8 mouse cellular contexts compared by ENCODE assay signal in genomic region chr7:109781470-109782203, GRCm38 (mm10). TPM values are rescaled to one million over a fixed set of nuclear protein-coding genes. Genes with fewer than 3 reads are reported as not detected.
A peak's percentile ranks its signal among the peaks of the same experiment; 100 is the strongest.
DNase-seq lines count a peak whose midpoint lies in the region; ATAC-seq and TF ChIP-seq lines count a peak whose summit lies in the region.

Nrip3 (minus strand) TSS chr7:109782025.

- no peaks in the 10 kb centered on the region for H3K79me2 ChIP-seq in CH12.LX (replicated peaks; ENCODE audit: control insufficient read depth, extremely low read depth, insufficient read depth, poor library complexity, severe bottlenecking)

- peaks cover 0 to 5% of the 10 kb centered on the region in 2 experiments; a peak in 1 of 4 replicates for H3K4me1 ChIP-seq in CH12.LX (ENCODE audit: control insufficient read depth in 1 of 2, insufficient read depth in 2 of 2)
- H3K4me1 ChIP-seq in forebrain, embryonic 10.5 days = peaks cover 14% of the 10 kb centered on the region
- H3K4me1 ChIP-seq in heart, embryonic 15.5 days (replicated peaks) = peaks cover 21% of the 10 kb centered on the region
- H3K4me1 ChIP-seq in liver, embryonic 12.5 days = peaks cover 18% of the 10 kb centered on the region
- peaks cover 7% of the 10 kb centered on the region for H3K4me1 ChIP-seq in testis, adult 2 months (ENCODE audit: control insufficient read depth, insufficient read depth, low read length)

- no peaks in the 10 kb centered on the region for H3K36me3 ChIP-seq in CH12.LX (replicated peaks in 1 of 2; ENCODE audit: control insufficient read depth in 1 of 2, insufficient read depth in 1 of 2, low read length in 1 of 2)
- no peaks in the 10 kb centered on the region for H3K36me3 ChIP-seq in forebrain, embryonic 10.5 days (replicated peaks)
- H3K36me3 ChIP-seq in heart, embryonic 15.5 days = no peaks in the 10 kb centered on the region
- no peaks in the 10 kb centered on the region for H3K36me3 ChIP-seq in liver, embryonic 12.5 days
- no peaks in the 10 kb centered on the region for H3K36me3 ChIP-seq in testis, adult 2 months (ENCODE audit: control insufficient read depth, insufficient read depth, low read length)

- no peak for TF ChIP-seq POLR2A in CH12.LX (IDR thresholded peaks at IDR 0.05; ENCODE audit: low read depth, low read length)
- peak; percentile 60 for TF ChIP-seq POLR2A in testis, adult 2 months (IDR thresholded peaks at IDR 0.05; ENCODE audit: control insufficient read depth, low read depth, low read length)

- dilution Hi-C loops in CH12.LX (cut with MboI; ENCODE audit: extremely low pct_ligation_motif_present, extremely low pct_unique_long_range_greater_than_20kb, low sequenced_read_pairs) = no loop called here

- WGBS in forebrain, embryonic 10.5 days = 2% methylated on average over 52 of the region's 52 CpGs
- WGBS in heart, embryonic 15.5 days = 1% methylated on average over 52 of the region's 52 CpGs
- 4% methylated on average over 52 of the region's 52 CpGs for WGBS in liver, embryonic 12.5 days (ENCODE audit: insufficient replicate concordance)

- DNase-seq in CH12.LX (ENCODE audit: extremely low read depth) = no peak
- DNase-seq in c-Kit-positive CD71-negative TER-119-negative erythroid progenitor cells, embryonic 14.5 days (ENCODE audit: low read depth) = peak; percentile 41
- DNase-seq in forebrain, embryonic 10.5 days (ENCODE audit: extremely low spot score, low spot score) = peak; percentile 80
- peak; percentile 84 for DNase-seq in kidney, postnatal 10 days
- peak; percentile 86 for DNase-seq in neural tube, embryonic 10.5 days (ENCODE audit: extremely low spot score, low spot score)

- no peak for TF ChIP-seq RAD21 in CH12.LX (IDR thresholded peaks at IDR 0.05; ENCODE audit: low read depth, low read length)

- no peak within 1 kb of the TSS for H3K4me3 ChIP-seq in CH12.LX (replicated peaks in 1 of 3; ENCODE audit: low read depth in 2 of 3, low read length in 2 of 3, poor library complexity in 1 of 3)
- peak within 1 kb of the TSS; percentile 66 for H3K4me3 ChIP-seq in forebrain, embryonic 10.5 days
- H3K4me3 ChIP-seq in heart, embryonic 15.5 days = peak within 1 kb of the TSS; percentile 55
- H3K4me3 ChIP-seq in liver, embryonic 12.5 days = peak within 1 kb of the TSS; percentile 59
- peak within 1 kb of the TSS; percentile 79 for H3K4me3 ChIP-seq in testis, adult 2 months (ENCODE audit: control insufficient read depth, low read depth, low read length)

- H3K9me3 ChIP-seq in CH12.LX (replicated peaks; ENCODE audit: low read length) = no peaks in the 10 kb centered on the region
- no peaks in the 10 kb centered on the region for H3K9me3 ChIP-seq in forebrain, embryonic 10.5 days
- H3K9me3 ChIP-seq in heart, embryonic 15.5 days (replicated peaks) = no peaks in the 10 kb centered on the region
- H3K9me3 ChIP-seq in liver, embryonic 12.5 days (replicated peaks) = no peaks in the 10 kb centered on the region

- H3K9ac ChIP-seq in CH12.LX (ENCODE audit: insufficient read depth, low read depth) = no peak within 1 kb of the TSS
- H3K9ac ChIP-seq in heart, embryonic 15.5 days = peak within 1 kb of the TSS; percentile 47
- peak within 1 kb of the TSS; percentile 63 for H3K9ac ChIP-seq in liver, embryonic 12.5 days

- no peak within 1 kb of the TSS for H3K27ac ChIP-seq in CH12.LX (ENCODE audit: insufficient read depth, low read depth)
- H3K27ac ChIP-seq in forebrain, embryonic 10.5 days = peak within 1 kb of the TSS; percentile 22
- H3K27ac ChIP-seq in heart, embryonic 15.5 days = no peak within 1 kb of the TSS
- H3K27ac ChIP-seq in liver, embryonic 12.5 days = peak within 1 kb of the TSS; percentile 48; the same call in 1 of the 2 replicates
- no peak within 1 kb of the TSS for H3K27ac ChIP-seq in testis, adult 2 months (ENCODE audit: control insufficient read depth, insufficient read depth, low read depth, low read length)

- in situ Hi-C loops in CH12.LX (cut with MboI; ENCODE audit: low pct_ligation_motif_present, low pct_unique_long_range_greater_than_20kb, low sequenced_read_pairs) = no loop called here

- ATAC-seq in heart, embryonic 15.5 days (replicated peaks; ENCODE audit: insufficient number of reproducible peaks, insufficient read depth, low FRiP score, low read depth) = peak; percentile 82
- ATAC-seq in liver, embryonic 12.5 days = peak; percentile 85

- TF ChIP-seq EP300 in CH12.LX (IDR thresholded peaks at IDR 0.05; ENCODE audit: low read length) = no peak

- H3K4me2 ChIP-seq in CH12.LX (ENCODE audit: insufficient read depth, low read depth, poor library complexity, severe bottlenecking) = 0 out of 2 replicates have a peak within 1 kb of the TSS, but pooled peaks have one; percentile 17
- H3K4me2 ChIP-seq in heart, embryonic 15.5 days = peak within 1 kb of the TSS; percentile 97
- peak within 1 kb of the TSS; percentile 96 for H3K4me2 ChIP-seq in liver, embryonic 12.5 days

- TF ChIP-seq CTCF in CH12.LX (conservative IDR thresholded peaks at IDR 0.05 in 1 of 2, IDR thresholded peaks at IDR 0.05 in 1 of 2; ENCODE audit: low read depth in 2 of 2, low read length in 2 of 2) = no peak
- TF ChIP-seq CTCF in testis, adult 2 months (IDR thresholded peaks at IDR 0.05; ENCODE audit: control insufficient read depth, insufficient read depth, insufficient replicate concordance, low read depth, low read length) = 0 out of 2 replicates have a peak, but pooled peaks have one; percentile 20

- no peaks in the 10 kb centered on the region for H3K27me3 ChIP-seq in CH12.LX (replicated peaks)
- H3K27me3 ChIP-seq in forebrain, embryonic 10.5 days (ENCODE audit: poor library complexity, severe bottlenecking) = peaks cover 66% of the 10 kb centered on the region
- peaks cover 57% of the 10 kb centered on the region for H3K27me3 ChIP-seq in heart, embryonic 15.5 days
- peaks cover 68% of the 10 kb centered on the region for H3K27me3 ChIP-seq in liver, embryonic 12.5 days (replicated peaks)
- H3K27me3 ChIP-seq in testis, adult 2 months (ENCODE audit: control insufficient read depth, insufficient read depth, low read length) = no peaks in the 10 kb centered on the region

TF ChIP-seq in CH12.LX, 34 proteins besides CTCF, POLR2A, EP300 and RAD21:
- TF ChIP-seq MXI1 (IDR thresholded peaks at IDR 0.05; ENCODE audit: low read depth, low read length) (no peak), SIN3A (IDR thresholded peaks at IDR 0.05; ENCODE audit: low read length) (no peak), JUND (conservative IDR thresholded peaks at IDR 0.05; ENCODE audit: low read depth, low read length) (no peak), USF2 (conservative IDR thresholded peaks at IDR 0.05; ENCODE audit: low read depth, low read length) (no peak), UBTF (IDR thresholded peaks at IDR 0.05; ENCODE audit: low read depth, low read length) (no peak), ZKSCAN1 (IDR thresholded peaks at IDR 0.05; ENCODE audit: borderline replicate concordance, low read depth, low read length) (no peak), HCFC1 (IDR thresholded peaks at IDR 0.05; ENCODE audit: low read depth, low read length) (no peak), TCF12 (IDR thresholded peaks at IDR 0.05; ENCODE audit: low read depth, low read length) (no peak), KAT2A (IDR thresholded peaks at IDR 0.05; ENCODE audit: insufficient replicate concordance, low read length) (no peak), GABPA (IDR thresholded peaks at IDR 0.05; ENCODE audit: insufficient replicate concordance, low read depth, low read length) (no peak), TBP (conservative IDR thresholded peaks at IDR 0.05; ENCODE audit: low read depth, low read length) (no peak), MAFK (IDR thresholded peaks at IDR 0.05; ENCODE audit: insufficient replicate concordance, low read length) (no peak), IRF4 (IDR thresholded peaks at IDR 0.05; ENCODE audit: low read depth, low read length) (no peak), SMC3 (IDR thresholded peaks at IDR 0.05; ENCODE audit: low read depth, low read length) (no peak), ZC3H11A (IDR thresholded peaks at IDR 0.05; ENCODE audit: low read depth, low read length) (no peak)

RNA-seq across cellular contexts. Expression of gene Nrip3, which starts in this region (rescaled TPM):
- total RNA-seq in CH12.LX (2012; rRNA removed) (0.04 TPM in 1 of 2 replicates, not detected in the other), CH12.LX (2014; rRNA removed) (not detected in 2 replicates)
- not detected in 2 replicates for polyA plus RNA-seq in CH12.LX (2012; ENCODE audit: insufficient read length, low read depth)
- 0.56 and 0.87 TPM in 2 replicates for polyA plus RNA-seq in forebrain, embryonic 10.5 days (2016; fragmentation: Nextera tagmentation; extraction: Ambion mirVana)
- 0.26 and 0.82 TPM in 2 replicates for polyA plus RNA-seq in heart, embryonic 15.5 days (2015; fragmentation: Nextera tagmentation; extraction: Ambion mirVana)
- polyA plus RNA-seq in liver, embryonic 12.5 days (2016; fragmentation: Nextera tagmentation; extraction: Ambion mirVana) = 0.59 and 0.67 TPM in 2 replicates
- 2.1 and 2.3 TPM in 2 replicates for polyA plus RNA-seq in testis, adult 2 months (2012; rRNA removed)

Comparison
In these comparisons a context has a peak if more than half of its experiments do, and no peak if none do; other contexts are left out.
1. Peak in DNase-seq, H3K4me3 ChIP-seq and H3K27ac ChIP-seq in forebrain, embryonic 10.5 days; RNA of the gene not detected or under 1 TPM.
2. Peak in ATAC-seq, H3K4me3 ChIP-seq, H3K9ac ChIP-seq and H3K4me2 ChIP-seq in heart, embryonic 15.5 days; RNA of the gene not detected or under 1 TPM.
3. Peak in ATAC-seq, H3K4me3 ChIP-seq, H3K27ac ChIP-seq, H3K9ac ChIP-seq and H3K4me2 ChIP-seq in liver, embryonic 12.5 days; RNA of the gene not detected or under 1 TPM.
4. H3K4me2 ChIP-seq: peak in every context shown above with its lines; median percentile 97 in heart, embryonic 15.5 days; 96 in liver, embryonic 12.5 days; 17 in CH12.LX.